Mouse (Mus musculus): Measurements from ENCODE around the gene Klf6.

GRCm38 (mm10) chr13:5868376-5868775 lies 7.1 kb downstream of the Klf6 start:
- TF ChIP-seq POLR2A (IDR thresholded peaks at IDR 0.05; ENCODE audit: low read depth, low read length) = no peak
- TF ChIP-seq CTCF (conservative IDR thresholded peaks at IDR 0.05; ENCODE audit: insufficient read depth, insufficient read length, low read depth, low read length) = no peak

Data from kidney, adult 2 months (tissue).